Mouse (Mus musculus): ENCODE data around the gene Hspb1.

DNA sequence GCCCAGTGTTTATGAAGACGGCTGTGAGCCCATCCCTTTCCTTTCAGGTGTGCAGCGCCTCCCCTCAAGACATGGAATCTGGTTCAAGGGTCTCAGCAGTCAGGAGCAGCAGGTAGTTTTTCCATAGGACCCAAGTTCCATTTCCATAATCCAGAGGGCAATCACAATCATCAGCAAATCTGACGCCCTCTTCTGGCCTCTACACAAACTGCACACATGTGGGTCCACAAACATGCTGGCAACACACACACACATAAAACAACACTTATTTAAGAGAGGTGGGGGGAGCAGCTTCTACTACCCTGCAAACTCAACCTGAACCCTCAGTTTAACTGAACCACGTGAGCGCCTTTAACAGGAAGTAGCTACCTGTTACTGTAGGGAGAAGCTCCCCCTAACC lies 30.9 kb downstream of the Hspb1 start:
- TF ChIP-seq GATA1 (IDR thresholded peaks at IDR 0.05; ENCODE audit: low read length): no peak
- TF ChIP-seq TAL1 (IDR thresholded peaks at IDR 0.05; ENCODE audit: low read length): no peak
